1 mouse cellular context compared by ENCODE assay signal in genomic region chr15:99648326-99648725, GRCm38 (mm10).
TF ChIP-seq lines count a peak whose summit lies in the region.

No protein-coding gene starts in this region.

TF ChIP-seq in CH12.LX, 34 proteins besides CTCF, POLR2A, EP300 and RAD21 (continued from another document):
- TF ChIP-seq ZC3H11A (IDR thresholded peaks at IDR 0.05; ENCODE audit: low read depth, low read length) (no peak), TCF12 (IDR thresholded peaks at IDR 0.05; ENCODE audit: low read depth, low read length) (no peak), PAX5 (IDR thresholded peaks at IDR 0.05; ENCODE audit: low read length) (no peak), IRF4 (IDR thresholded peaks at IDR 0.05; ENCODE audit: low read depth, low read length) (no peak), E2F4 (IDR thresholded peaks at IDR 0.05; ENCODE audit: insufficient replicate concordance, low read depth, low read length) (no peak), RCOR1 (conservative IDR thresholded peaks at IDR 0.05; ENCODE audit: low read depth, low read length) (no peak), MEF2A (IDR thresholded peaks at IDR 0.05; ENCODE audit: borderline replicate concordance, low read depth, low read length) (no peak), CHD2 (IDR thresholded peaks at IDR 0.05; ENCODE audit: low read length) (no peak), NELFE (IDR thresholded peaks at IDR 0.05; ENCODE audit: low read depth, low read length) (no peak), ZMIZ1 (IDR thresholded peaks at IDR 0.05; ENCODE audit: low read depth, low read length) (no peak), TBP (conservative IDR thresholded peaks at IDR 0.05; ENCODE audit: low read depth, low read length) (no peak), GABPA (IDR thresholded peaks at IDR 0.05; ENCODE audit: insufficient replicate concordance, low read depth, low read length) (no peak), HCFC1 (IDR thresholded peaks at IDR 0.05; ENCODE audit: low read depth, low read length) (no peak), KAT2A (IDR thresholded peaks at IDR 0.05; ENCODE audit: insufficient replicate concordance, low read length) (no peak)
